Mouse (Mus musculus): ENCODE measurements around the gene Gm5767. TPM values are rescaled to one million over a fixed set of nuclear protein-coding genes. Genes with fewer than 3 reads are reported as not detected.

The Gm5767 gene
- total and polyA plus RNA-seq, 3 experiments = not detected

DNA sequence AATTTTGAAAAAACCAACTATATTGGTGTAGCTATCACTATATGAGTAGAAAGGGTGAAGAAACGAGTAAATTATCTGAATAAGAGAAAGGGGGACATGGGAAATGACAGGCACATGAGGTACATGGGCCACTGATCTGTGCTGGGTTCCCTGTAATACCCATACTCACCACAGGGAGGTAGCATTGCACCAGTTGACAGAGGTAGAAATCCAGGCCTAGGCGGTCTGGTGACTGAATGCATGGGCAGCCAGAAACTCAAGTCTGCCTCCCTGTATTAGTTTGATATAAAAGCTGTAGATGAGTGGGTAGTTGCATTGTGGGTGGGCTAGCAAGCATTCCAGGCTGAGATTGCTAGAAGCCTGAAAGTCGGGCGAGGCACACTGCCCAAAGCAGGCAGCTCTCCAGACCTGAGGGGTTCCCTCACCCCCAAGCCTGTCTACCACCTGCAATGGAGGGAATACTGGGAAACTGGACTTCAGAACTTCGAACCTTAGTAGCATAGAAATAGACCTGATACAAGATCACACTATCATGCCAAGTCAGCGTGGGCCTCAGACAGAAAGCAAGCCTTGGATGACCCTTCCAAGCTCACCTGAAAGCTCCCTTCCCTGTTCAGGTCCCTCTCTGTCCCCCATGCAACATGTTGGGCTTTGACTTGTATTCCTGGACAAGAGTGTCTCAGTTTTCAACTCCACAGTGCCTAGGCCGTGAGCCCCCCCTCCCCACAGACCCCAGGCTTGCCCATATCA lies 5.7 kb downstream of the Gm5767 start:
- Histone ChIP-seq H3K36me3 (ENCODE audit: control insufficient read depth in 1 of 2, insufficient read depth in 2 of 2, low read length in 2 of 2) (peaks cover 7 to 11% of the 10 kb centered on the region in 2 experiments; a peak in 3 of 4 replicates), H3K4me3 (ENCODE audit: control insufficient read depth in 1 of 2, insufficient read depth in 1 of 2, low read depth in 2 of 2, low read length in 2 of 2) (no peak overlapping the region), H3K79me2 (ENCODE audit: control insufficient read depth, insufficient read depth, low read length, poor library complexity) (no peaks in the 10 kb centered on the region)

DNA sequence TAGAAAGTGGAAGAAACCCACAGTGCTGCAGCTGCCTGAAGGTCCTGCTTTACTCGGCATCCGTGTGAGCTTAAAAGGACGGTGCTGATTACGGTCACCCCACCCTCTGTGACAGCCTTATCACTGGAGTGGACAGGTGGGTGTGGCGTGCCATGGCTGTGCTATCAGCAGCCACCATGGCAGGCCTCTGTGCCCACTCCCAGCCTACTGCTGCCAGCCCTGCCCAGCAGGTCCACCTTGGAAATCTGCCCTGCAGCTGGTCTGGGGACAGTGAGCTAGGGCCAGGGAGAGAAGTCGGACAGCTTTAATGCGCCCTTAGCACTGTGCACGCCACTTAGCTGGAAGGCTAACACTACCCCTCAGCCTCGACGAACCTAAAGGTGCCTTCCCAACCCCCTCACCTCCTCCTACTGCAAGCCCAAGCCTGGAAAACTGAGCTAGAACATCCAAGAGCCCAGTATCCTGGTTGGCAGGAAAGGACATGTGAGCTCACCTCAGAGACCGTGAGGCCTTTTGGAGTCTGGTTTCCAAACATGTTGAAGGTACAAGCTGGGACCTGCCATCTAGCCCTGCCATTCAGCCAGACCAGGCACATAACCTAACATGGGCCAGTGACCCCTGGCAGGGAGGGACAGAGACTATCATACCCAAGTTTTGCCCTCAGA lies 6.4 kb downstream of the Gm5767 start:
- no peaks in the 10 kb centered on the region for H3K79me2 ChIP-seq (ENCODE audit: control insufficient read depth, insufficient read depth, low read length, poor library complexity)
- H3K27ac ChIP-seq (ENCODE audit: control insufficient read depth, low read depth, low read length) = peak overlapping the region; percentile 51
- peaks cover 7 to 11% of the 10 kb centered on the region in 2 experiments; a peak in 3 of 4 replicates for H3K36me3 ChIP-seq (ENCODE audit: control insufficient read depth in 1 of 2, insufficient read depth in 2 of 2, low read length in 2 of 2)
- H3K9me3 ChIP-seq (replicated peaks; ENCODE audit: insufficient read depth, low read length) = no peaks in the 10 kb centered on the region
- H3K9ac ChIP-seq (ENCODE audit: control insufficient read depth, low read depth, low read length, poor library complexity, severe bottlenecking) = peak overlapping the region; percentile 38
- H3K4me3 ChIP-seq (ENCODE audit: control insufficient read depth in 1 of 2, insufficient read depth in 1 of 2, low read depth in 2 of 2, low read length in 2 of 2) = no peak overlapping the region
- H3K4me1 ChIP-seq (ENCODE audit: control insufficient read depth in 1 of 2, insufficient read depth in 2 of 2, low read length in 2 of 2) = peaks cover 0 to 16% of the 10 kb centered on the region in 2 experiments; a peak in 2 of 4 replicates
- H3K27me3 ChIP-seq (ENCODE audit: control insufficient read depth in 1 of 2, insufficient read depth in 2 of 2, low read length in 2 of 2) = no peaks in the 10 kb centered on the region
- DNase-seq (ENCODE audit: low read depth, low spot score) = peak; percentile 74
- TF ChIP-seq TAL1 (IDR thresholded peaks at IDR 0.05; ENCODE audit: low read length) (peak; percentile 69), ELF1 (IDR thresholded peaks at IDR 0.05; ENCODE audit: low read depth, low read length) (no peak), ZMIZ1 (IDR thresholded peaks at IDR 0.05; ENCODE audit: low read depth, low read length) (no peak), NRF1 (IDR thresholded peaks at IDR 0.05; ENCODE audit: insufficient read depth, low read depth, low read length, poor library complexity, severe bottlenecking) (no peak), MEF2A (IDR thresholded peaks at IDR 0.05; ENCODE audit: extremely low read depth, insufficient replicate concordance, low read depth, low read length, poor library complexity, severe bottlenecking) (no peak), CTCF (IDR thresholded peaks at IDR 0.05 in 2 of 3, conservative IDR thresholded peaks at IDR 0.05 in 1 of 3; ENCODE audit: control insufficient read depth in 1 of 3, insufficient read depth in 1 of 3, low read depth in 2 of 3, low read length in 3 of 3, poor library complexity in 1 of 3, severe bottlenecking in 1 of 3) (no peak), RAD21 (IDR thresholded peaks at IDR 0.05; ENCODE audit: low read depth, low read length) (no peak), POLR2A (IDR thresholded peaks at IDR 0.05; ENCODE audit: control insufficient read depth in 1 of 2, insufficient read depth in 1 of 2, low read depth in 1 of 2, low read length in 2 of 2, poor library complexity in 1 of 2) (peak in 1 of 2 experiments; percentile 12; a peak in 1 of 4 replicates), E2F4 (IDR thresholded peaks at IDR 0.05; ENCODE audit: borderline replicate concordance, low read depth, low read length) (no peak), GATA1 (IDR thresholded peaks at IDR 0.05; ENCODE audit: low read depth, low read length) (peak; percentile 84), SMC3 (IDR thresholded peaks at IDR 0.05; ENCODE audit: low read depth, low read length) (no peak), ETS1 (IDR thresholded peaks at IDR 0.05; ENCODE audit: low read depth, low read length) (peak; percentile 53; the same call in 1 of the 2 replicates), ZKSCAN1 (IDR thresholded peaks at IDR 0.05; ENCODE audit: low read depth, low read length) (no peak), POLR2AphosphoS2 (IDR thresholded peaks at IDR 0.05; ENCODE audit: low read length) (peak; percentile 64; the same call in 1 of the 2 replicates), USF2 (IDR thresholded peaks at IDR 0.05; ENCODE audit: borderline replicate concordance in 1 of 2, insufficient read depth in 1 of 2, low read depth in 1 of 2, low read length in 2 of 2) (no peak), UBTF (IDR thresholded peaks at IDR 0.05; ENCODE audit: borderline replicate concordance, insufficient read depth, low read depth, low read length) (no peak), TBP (IDR thresholded peaks at IDR 0.05; ENCODE audit: low read depth, low read length) (no peak)

More for the DNA sequence above, 5.7 kb downstream of the Gm5767 start:
- Histone ChIP-seq H3K4me1 (ENCODE audit: control insufficient read depth in 1 of 2, insufficient read depth in 2 of 2, low read length in 2 of 2) (peaks cover 0 to 16% of the 10 kb centered on the region in 2 experiments; a peak in 2 of 4 replicates), H3K27me3 (ENCODE audit: control insufficient read depth in 1 of 2, insufficient read depth in 2 of 2, low read length in 2 of 2) (no peaks in the 10 kb centered on the region), H3K9me3 (replicated peaks; ENCODE audit: insufficient read depth, low read length) (no peaks in the 10 kb centered on the region), H3K27ac (ENCODE audit: control insufficient read depth, low read depth, low read length) (peak overlapping the region; percentile 36), H3K9ac (ENCODE audit: control insufficient read depth, low read depth, low read length, poor library complexity, severe bottlenecking) (peak overlapping the region; percentile 38)
- TF ChIP-seq NELFE (IDR thresholded peaks at IDR 0.05; ENCODE audit: low read depth, low read length) (no peak), RAD21 (IDR thresholded peaks at IDR 0.05; ENCODE audit: low read depth, low read length) (peak; percentile 98), USF2 (IDR thresholded peaks at IDR 0.05; ENCODE audit: borderline replicate concordance in 1 of 2, insufficient read depth in 1 of 2, low read depth in 1 of 2, low read length in 2 of 2) (no peak), ZNF384 (IDR thresholded peaks at IDR 0.05; ENCODE audit: low read depth, low read length) (no peak), MAZ (IDR thresholded peaks at IDR 0.05; ENCODE audit: low read depth, low read length) (no peak), KAT2A (conservative IDR thresholded peaks at IDR 0.05; ENCODE audit: low read depth, low read length) (no peak), SMC3 (IDR thresholded peaks at IDR 0.05; ENCODE audit: low read depth, low read length) (peak; percentile 89), UBTF (IDR thresholded peaks at IDR 0.05; ENCODE audit: borderline replicate concordance, insufficient read depth, low read depth, low read length) (no peak), CTCF (IDR thresholded peaks at IDR 0.05 in 2 of 3, conservative IDR thresholded peaks at IDR 0.05 in 1 of 3; ENCODE audit: control insufficient read depth in 1 of 3, insufficient read depth in 1 of 3, low read depth in 2 of 3, low read length in 3 of 3, poor library complexity in 1 of 3, severe bottlenecking in 1 of 3) (peak; percentile 71 to 95 (median 94)), POLR2A (IDR thresholded peaks at IDR 0.05; ENCODE audit: control insufficient read depth in 1 of 2, insufficient read depth in 1 of 2, low read depth in 1 of 2, low read length in 2 of 2, poor library complexity in 1 of 2) (peak in 1 of 2 experiments; percentile 26; a peak in 1 of 4 replicates), MAX (IDR thresholded peaks at IDR 0.05; ENCODE audit: low read length) (no peak), MAFK (IDR thresholded peaks at IDR 0.05; ENCODE audit: borderline replicate concordance, low read depth, low read length) (no peak), TAL1 (IDR thresholded peaks at IDR 0.05; ENCODE audit: low read length) (no peak), TBP (IDR thresholded peaks at IDR 0.05; ENCODE audit: low read depth, low read length) (0 out of 2 replicates have a peak, but pooled peaks have one; percentile 39), MEF2A (IDR thresholded peaks at IDR 0.05; ENCODE audit: extremely low read depth, insufficient replicate concordance, low read depth, low read length, poor library complexity, severe bottlenecking) (no peak), CHD1 (IDR thresholded peaks at IDR 0.05; ENCODE audit: low read depth, low read length) (no peak), HCFC1 (IDR thresholded peaks at IDR 0.05; ENCODE audit: low read depth, low read length) (no peak), BHLHE40 (IDR thresholded peaks at IDR 0.05; ENCODE audit: borderline replicate concordance, low read depth, low read length) (0 out of 2 replicates have a peak, but pooled peaks have one; percentile 40), NRF1 (IDR thresholded peaks at IDR 0.05; ENCODE audit: insufficient read depth, low read depth, low read length, poor library complexity, severe bottlenecking) (no peak), JUND (IDR thresholded peaks at IDR 0.05; ENCODE audit: low read depth, low read length) (no peak), MXI1 (IDR thresholded peaks at IDR 0.05; ENCODE audit: low read depth, low read length) (0 out of 2 replicates have a peak, but pooled peaks have one; percentile 1), ZC3H11A (IDR thresholded peaks at IDR 0.05; ENCODE audit: low read depth, low read length) (peak; percentile 89), SIN3A (IDR thresholded peaks at IDR 0.05; ENCODE audit: low read length) (peak; percentile 25; the same call in 1 of the 2 replicates), E2F4 (IDR thresholded peaks at IDR 0.05; ENCODE audit: borderline replicate concordance, low read depth, low read length) (no peak), CHD2 (IDR thresholded peaks at IDR 0.05; ENCODE audit: low read length) (no peak)
- peak; percentile 87 for DNase-seq (ENCODE audit: low read depth, low spot score)
